Mouse (Mus musculus) kidney, postnatal 36 days (tissue): Measurements from ENCODE around the gene Tnfaip8l3.
"Not testable (repeated sequence)": the region's sequence is repeated elsewhere in the genome, so short reads cannot be mapped to it uniquely, and the experiment has no call there.

Experiments used
- DNase-seq, 2 experiments: peaks; one replicate each; pipeline ENCODE4 v3.0.0; 2021 to 2022; ENCODE audit warnings: mixed read lengths in 2 of 2

The Tnfaip8l3 gene

DNA sequence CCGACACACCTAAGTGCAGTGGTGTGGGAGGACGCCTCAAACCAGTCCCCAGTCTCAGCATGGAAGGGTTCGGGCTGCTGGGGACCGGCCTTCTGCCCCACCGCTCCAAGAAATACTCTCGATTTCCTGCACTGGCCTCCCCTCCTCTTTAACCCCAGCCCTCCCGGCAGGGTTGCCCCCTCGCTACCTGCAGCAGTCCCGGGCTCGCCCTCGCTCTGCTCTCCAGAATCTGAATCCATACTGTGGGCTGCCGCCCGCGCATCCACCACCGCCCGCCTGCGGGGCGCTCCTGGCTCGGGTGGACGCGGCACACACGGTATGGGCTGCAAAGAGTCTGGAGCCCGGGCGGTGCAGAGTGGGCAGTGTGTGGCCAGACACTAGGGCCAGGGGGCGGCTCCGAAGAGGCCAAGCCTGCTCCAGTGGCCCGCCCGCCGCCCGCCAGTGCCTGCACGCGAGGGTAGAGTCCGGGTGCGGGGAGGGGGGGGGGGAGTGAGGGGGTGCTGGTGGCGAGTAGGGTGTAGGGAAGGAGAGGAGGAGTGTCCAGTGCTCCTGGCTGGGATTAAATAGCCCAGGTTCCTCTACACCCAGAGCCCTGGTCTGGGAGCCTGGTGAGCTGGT, at the start of gene Tnfaip8l3:
Gene Tnfaip8l3 (minus strand): TSS at position 357 of the 618 bp plus-strand sequence.
- peak; percentile 48 to 66 for DNase-seq

- DNase-seq, result peak; percentile 7 to 39
Measured at GRCm38 (mm10) chr9:54112726-54113125, 44.5 kb upstream of the Tnfaip8l3 start.

- no peak for DNase-seq
Measured at GRCm38 (mm10) chr9:54098636-54099035, 30.4 kb upstream of the Tnfaip8l3 start.

- DNase-seq, result no peak
Measured at GRCm38 (mm10) chr9:54097091-54097490, 28.9 kb upstream of the Tnfaip8l3 start.

- no peak for DNase-seq
Measured at GRCm38 (mm10) chr9:54084245-54084644, 16.1 kb upstream of the Tnfaip8l3 start.

- no peak for DNase-seq
Measured at GRCm38 (mm10) chr9:54077740-54078139, 9.6 kb upstream of the Tnfaip8l3 start.

- DNase-seq, result no peak
Measured at GRCm38 (mm10) chr9:54074901-54075300, 6.7 kb upstream of the Tnfaip8l3 start.

DNA sequence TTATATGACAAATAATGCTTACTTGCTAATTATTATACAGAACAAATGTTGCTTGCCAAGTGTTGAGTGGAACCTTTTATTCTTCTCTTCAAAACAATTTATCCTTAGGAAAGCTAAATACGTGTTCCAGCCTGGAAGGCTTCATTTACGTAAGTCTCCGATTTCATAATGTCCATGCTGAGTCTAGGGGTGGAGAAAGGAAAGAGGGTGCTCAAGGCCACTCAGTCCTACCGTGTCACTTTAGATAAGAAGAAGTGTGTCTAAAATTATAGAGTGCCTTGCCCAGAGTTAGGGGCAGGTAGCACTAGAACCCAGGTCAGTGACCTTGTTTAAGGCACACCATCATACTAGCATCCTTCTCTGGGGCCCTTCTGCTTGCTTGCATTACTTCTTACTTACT, 5.5 kb upstream of the Tnfaip8l3 start:
- no peak for DNase-seq

- DNase-seq, result no peak
Measured at GRCm38 (mm10) chr9:54071474-54072095, 3.4 kb upstream of the Tnfaip8l3 start.

DNA sequence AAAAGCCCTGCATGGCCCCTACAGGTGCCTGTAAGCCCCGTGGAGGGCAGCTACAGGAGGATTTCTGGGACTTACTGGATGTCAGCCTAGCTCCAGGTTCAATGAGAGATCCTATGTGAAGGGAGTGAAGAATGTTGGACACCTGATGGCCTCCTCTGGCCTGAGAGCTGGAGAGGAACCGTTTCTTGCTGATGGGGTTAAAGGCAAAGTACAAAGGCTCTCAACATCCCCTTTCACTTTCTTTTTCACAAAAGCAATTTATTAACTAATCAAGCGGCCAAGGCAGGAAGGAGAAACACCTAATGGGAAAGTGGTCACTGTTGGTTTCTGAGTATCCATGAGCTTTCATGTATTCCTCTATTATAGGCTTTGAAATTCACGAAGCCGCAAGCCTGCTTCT, 1.0 kb upstream of the Tnfaip8l3 start:
- DNase-seq, result peak in 1 of 2 experiments; percentile 13

DNA sequence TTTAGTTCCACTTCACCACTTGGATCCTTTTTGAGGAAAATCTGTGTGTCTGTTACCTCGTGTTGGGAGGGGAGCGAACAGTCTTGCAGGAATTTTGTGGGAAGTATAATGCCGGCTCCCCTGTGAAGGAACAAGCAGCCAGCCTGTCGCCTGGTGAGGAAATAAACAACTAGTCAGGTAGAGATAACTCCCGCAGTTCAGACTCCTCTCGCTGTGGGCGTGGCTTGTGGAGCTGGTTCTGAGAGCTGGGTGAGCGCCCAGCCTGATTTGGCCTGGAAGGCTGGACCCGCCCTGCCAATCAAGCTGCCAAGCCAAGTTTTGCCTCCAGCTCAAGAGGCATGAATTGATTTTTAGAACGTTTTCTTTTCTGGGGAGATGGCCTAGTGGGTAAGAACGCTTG, 589 bp upstream of the Tnfaip8l3 start:
- peak; percentile 87 to 92 for DNase-seq

GRCm38 (mm10) chr9:54067642-54068031, 551 bp downstream of the Tnfaip8l3 start:
- DNase-seq, result no peak

DNA sequence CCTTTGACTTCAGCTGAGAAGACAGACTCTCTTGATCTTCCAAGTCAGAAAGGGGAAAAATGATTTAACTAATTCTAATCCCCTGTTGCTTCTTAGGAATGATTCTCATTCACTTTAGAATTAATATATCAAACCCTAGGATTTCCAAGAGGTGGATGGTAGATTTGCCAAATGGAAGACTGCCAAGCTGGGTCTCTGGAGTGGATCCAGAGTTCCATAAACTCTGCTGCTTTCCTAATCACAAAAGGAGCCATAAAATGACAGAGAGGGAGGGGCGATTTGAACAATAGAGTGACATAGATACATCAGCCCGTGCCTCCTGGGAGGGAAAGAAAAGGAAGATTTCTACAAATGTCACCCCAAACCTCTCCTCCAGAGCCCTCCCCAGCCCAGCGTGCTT, 3.4 kb downstream of the Tnfaip8l3 start:
- no peak for DNase-seq

DNA sequence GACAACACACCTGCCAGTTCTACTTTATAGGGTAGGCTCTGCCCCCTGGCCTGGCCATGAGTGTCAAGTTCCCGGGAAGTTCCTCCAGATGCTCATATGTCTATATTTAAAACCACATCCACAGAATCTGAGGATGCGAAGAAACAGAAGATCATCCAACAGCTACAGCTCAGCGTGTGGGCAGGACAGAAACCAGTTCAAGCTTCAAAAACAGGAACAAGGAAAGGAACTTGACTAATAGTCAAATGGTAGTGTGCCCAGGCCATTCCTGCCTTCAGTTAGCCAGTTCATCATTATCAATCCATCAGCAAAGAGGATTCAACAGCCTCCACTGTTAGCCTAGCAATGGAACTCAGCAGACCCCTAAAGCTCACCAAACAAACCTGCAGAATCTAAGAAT, 4.5 kb downstream of the Tnfaip8l3 start:
- no peak for DNase-seq

DNA sequence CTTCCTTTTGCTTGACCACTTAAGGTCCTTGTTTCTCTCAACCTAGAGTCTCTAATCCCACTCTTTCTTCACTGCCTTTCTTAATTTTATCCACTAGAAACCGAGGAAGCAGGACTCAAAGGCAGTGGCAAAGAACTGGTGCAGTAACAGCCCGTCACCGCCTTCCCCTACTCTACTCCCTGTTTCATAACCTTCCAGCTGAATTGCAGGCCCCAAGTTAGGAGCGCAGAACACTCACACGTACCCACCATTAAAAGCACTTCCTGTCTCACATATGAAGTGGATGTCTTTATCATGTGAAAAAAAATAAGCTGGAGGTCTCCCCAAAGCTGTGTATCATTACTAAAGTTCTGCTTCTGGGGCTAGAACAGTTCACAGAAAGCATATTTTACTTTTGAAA, 6.5 kb downstream of the Tnfaip8l3 start:
- DNase-seq, result no peak

GRCm38 (mm10) chr9:54051298-54052068, 16.7 kb downstream of the Tnfaip8l3 start:
- DNase-seq, result no peak

DNA sequence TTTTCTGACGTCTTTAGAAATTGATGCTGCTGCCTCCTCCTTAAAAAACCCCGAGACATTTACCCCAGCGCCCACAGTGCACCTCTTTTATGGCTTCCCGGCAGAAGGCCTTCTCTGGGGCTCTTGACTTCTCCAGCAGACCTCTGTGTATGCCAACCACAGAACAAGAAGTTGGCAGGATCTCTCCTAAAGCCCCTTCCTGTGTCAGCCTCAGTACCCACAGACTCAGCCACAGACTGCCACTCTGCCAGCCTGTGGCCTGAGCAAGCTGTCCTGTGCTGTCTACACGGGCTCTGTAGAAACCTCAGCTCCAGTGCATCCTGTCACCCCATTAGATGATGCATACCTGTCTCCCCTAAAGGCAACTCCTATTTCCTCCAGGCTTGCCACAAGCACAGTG, 19.2 kb downstream of the Tnfaip8l3 start:
- DNase-seq, result no peak

- no peak for DNase-seq
Measured at GRCm38 (mm10) chr9:54043067-54043466, 25.1 kb downstream of the Tnfaip8l3 start.

- peak in 1 of 2 experiments; percentile 3 for DNase-seq
Measured at GRCm38 (mm10) chr9:54037717-54038116, 30.5 kb downstream of the Tnfaip8l3 start.

DNA sequence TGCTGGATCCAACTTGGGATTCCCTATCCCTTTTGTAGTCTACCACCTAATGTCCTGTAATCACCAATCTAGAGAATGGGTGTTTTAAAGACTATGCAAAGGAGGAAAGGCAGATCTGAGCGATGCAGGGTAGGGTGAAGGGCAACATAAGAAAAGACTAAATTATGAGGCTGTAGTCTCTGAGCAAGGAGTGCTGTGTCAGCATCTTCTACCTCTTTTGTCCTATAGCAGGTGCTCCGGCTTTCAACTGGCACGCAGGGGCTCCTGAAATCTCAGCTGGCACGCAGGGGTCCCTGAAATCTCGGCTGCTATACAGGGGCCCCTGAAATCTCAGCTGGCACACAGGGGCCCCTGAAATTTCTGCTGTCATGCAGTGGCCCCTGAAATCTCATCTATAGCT, 33.5 kb downstream of the Tnfaip8l3 start:
- no peak for DNase-seq

GRCm38 (mm10) chr9:54022795-54023194, 45.4 kb downstream of the Tnfaip8l3 start:
- DNase-seq, result no peak

DNA sequence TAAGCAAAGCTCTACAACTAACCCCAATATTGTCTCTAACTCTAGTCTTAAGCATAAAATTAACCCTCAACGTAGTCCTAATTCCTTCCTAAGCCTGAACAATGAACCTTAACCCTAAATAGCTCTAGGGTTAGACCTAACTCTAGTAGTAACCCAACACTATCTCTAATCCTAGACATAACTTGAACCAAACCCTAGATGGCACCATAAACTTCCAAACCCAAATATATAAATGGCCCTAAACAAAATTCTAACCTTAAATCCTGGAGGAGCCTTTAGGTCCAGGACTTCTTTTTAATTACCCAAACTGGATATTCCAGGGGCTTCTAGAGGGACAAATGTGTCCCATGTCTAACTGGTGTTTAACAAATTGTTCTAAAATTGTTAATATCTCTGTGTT, 73.7 kb downstream of the Tnfaip8l3 start:
- no peak for DNase-seq

GRCm38 (mm10) chr9:53992567-53992966, 75.6 kb downstream of the Tnfaip8l3 start:
- DNase-seq, result not testable (repeated sequence)

- peak; percentile 9 to 49 for DNase-seq
Measured at GRCm38 (mm10) chr9:53990921-53991320, 77.3 kb downstream of the Tnfaip8l3 start.
